Mouse (Mus musculus): Measurements from ENCODE around the gene Tmem140. TPM values are rescaled to one million over a fixed set of nuclear protein-coding genes. Genes with fewer than 3 reads are reported as not detected.

Tmem140 gene
- 1.3 and 1.6 TPM in 2 replicates for polyA plus RNA-seq (2014; fragmentation: Nextera tagmentation; extraction: Ambion mirVana)

- no peak for DNase-seq (ENCODE audit: low spot score)
- Histone ChIP-seq H3K4me3 (ENCODE audit: low read depth, low read length) (no peak within 1 kb of the TSS), H3K27me3 (ENCODE audit: control insufficient read depth, insufficient read depth, low read length) (no peaks in the 10 kb centered on the region), H3K36me3 (ENCODE audit: control insufficient read depth, insufficient read depth, low read length) (no peaks in the 10 kb centered on the region), H3K27ac (replicated peaks; ENCODE audit: low read depth, low read length) (no peak within 1 kb of the TSS), H3K9ac (ENCODE audit: low read length) (no peak within 1 kb of the TSS), H3K4me2 (ENCODE audit: low read depth, severe bottlenecking) (no peak within 1 kb of the TSS), H3K4me1 (ENCODE audit: control insufficient read depth, insufficient read depth, low read length) (no peaks in the 10 kb centered on the region; the same call in 1 of the 2 replicates), H3K9me3 (ENCODE audit: control insufficient read depth, low read length) (no peaks in the 10 kb centered on the region)
- 38% methylated on average over 11 of the region's 11 CpGs for WGBS
- ATAC-seq (ENCODE audit: insufficient number of reproducible peaks, low FRiP score, low TSS enrichment, low read depth), result no peak
Measured at GRCm38 (mm10) chr6:34862791-34863403, at the start of gene Tmem140. Gene Tmem140, plus strand, starts transcription at chr6:34863146.

GRCm38 (mm10) chr6:34824406-34824805 is 38.5 kb upstream of the Tmem140 start:
- Histone ChIP-seq H3K4me2 (ENCODE audit: low read depth, severe bottlenecking) (no peak overlapping the region), H3K9ac (ENCODE audit: low read length) (no peak overlapping the region), H3K4me3 (ENCODE audit: low read depth, low read length) (no peak overlapping the region), H3K36me3 (ENCODE audit: control insufficient read depth, insufficient read depth, low read length) (no peaks in the 10 kb centered on the region), H3K27ac (replicated peaks; ENCODE audit: low read depth, low read length) (no peak overlapping the region), H3K4me1 (ENCODE audit: control insufficient read depth, insufficient read depth, low read length) (no peaks in the 10 kb centered on the region), H3K27me3 (ENCODE audit: control insufficient read depth, insufficient read depth, low read length) (no peaks in the 10 kb centered on the region), H3K9me3 (ENCODE audit: control insufficient read depth, low read length) (no peaks in the 10 kb centered on the region)
- DNase-seq (ENCODE audit: low spot score) (no peak), ATAC-seq (ENCODE audit: insufficient number of reproducible peaks, low FRiP score, low TSS enrichment, low read depth) (no peak)

GRCm38 (mm10) chr6:34832352-34832751 is 30.6 kb upstream of the Tmem140 start:
- ATAC-seq (ENCODE audit: insufficient number of reproducible peaks, low FRiP score, low TSS enrichment, low read depth), result no peak
- H3K36me3 ChIP-seq (ENCODE audit: control insufficient read depth, insufficient read depth, low read length), result no peaks in the 10 kb centered on the region
- H3K27me3 ChIP-seq (ENCODE audit: control insufficient read depth, insufficient read depth, low read length), result no peaks in the 10 kb centered on the region
- H3K9ac ChIP-seq (ENCODE audit: low read length), result no peak overlapping the region
- no peak overlapping the region for H3K4me2 ChIP-seq (ENCODE audit: low read depth, severe bottlenecking)
- no peaks in the 10 kb centered on the region for H3K4me1 ChIP-seq (ENCODE audit: control insufficient read depth, insufficient read depth, low read length)
- no peaks in the 10 kb centered on the region for H3K9me3 ChIP-seq (ENCODE audit: control insufficient read depth, low read length)
- 96% methylated on average over 5 of the region's 5 CpGs for WGBS
- no peak overlapping the region for H3K27ac ChIP-seq (replicated peaks; ENCODE audit: low read depth, low read length)
- H3K4me3 ChIP-seq (ENCODE audit: low read depth, low read length), result no peak overlapping the region
- DNase-seq (ENCODE audit: low spot score), result no peak

GRCm38 (mm10) chr6:34861546-34862053 is 1.3 kb upstream of the Tmem140 start:
- Histone ChIP-seq H3K4me2 (ENCODE audit: low read depth, severe bottlenecking) (no peak overlapping the region), H3K36me3 (ENCODE audit: control insufficient read depth, insufficient read depth, low read length) (no peaks in the 10 kb centered on the region), H3K4me3 (ENCODE audit: low read depth, low read length) (no peak overlapping the region), H3K27me3 (ENCODE audit: control insufficient read depth, insufficient read depth, low read length) (no peaks in the 10 kb centered on the region), H3K27ac (replicated peaks; ENCODE audit: low read depth, low read length) (no peak overlapping the region), H3K4me1 (ENCODE audit: control insufficient read depth, insufficient read depth, low read length) (no peaks in the 10 kb centered on the region; the same call in 1 of the 2 replicates), H3K9ac (ENCODE audit: low read length) (no peak overlapping the region), H3K9me3 (ENCODE audit: control insufficient read depth, low read length) (no peaks in the 10 kb centered on the region)
- WGBS, result 93% methylated on average over 11 of the region's 11 CpGs
- DNase-seq (ENCODE audit: low spot score), result no peak
- no peak for ATAC-seq (ENCODE audit: insufficient number of reproducible peaks, low FRiP score, low TSS enrichment, low read depth)

GRCm38 (mm10) chr6:34862381-34862780 is 565 bp upstream of the Tmem140 start:
- Histone ChIP-seq H3K27me3 (ENCODE audit: control insufficient read depth, insufficient read depth, low read length) (no peaks in the 10 kb centered on the region), H3K9me3 (ENCODE audit: control insufficient read depth, low read length) (no peaks in the 10 kb centered on the region), H3K4me2 (ENCODE audit: low read depth, severe bottlenecking) (no peak overlapping the region), H3K27ac (replicated peaks; ENCODE audit: low read depth, low read length) (no peak overlapping the region), H3K9ac (ENCODE audit: low read length) (no peak overlapping the region), H3K36me3 (ENCODE audit: control insufficient read depth, insufficient read depth, low read length) (no peaks in the 10 kb centered on the region), H3K4me3 (ENCODE audit: low read depth, low read length) (no peak overlapping the region), H3K4me1 (ENCODE audit: control insufficient read depth, insufficient read depth, low read length) (no peaks in the 10 kb centered on the region; the same call in 1 of the 2 replicates)
- 92% methylated on average over 6 of the region's 6 CpGs for WGBS
- ATAC-seq (ENCODE audit: insufficient number of reproducible peaks, low FRiP score, low TSS enrichment, low read depth) (no peak), DNase-seq (ENCODE audit: low spot score) (no peak)

- H3K27me3 ChIP-seq (ENCODE audit: control insufficient read depth, insufficient read depth, low read length), result no peaks in the 10 kb centered on the region
- no peak overlapping the region for H3K4me3 ChIP-seq (ENCODE audit: low read depth, low read length)
- H3K9me3 ChIP-seq (ENCODE audit: control insufficient read depth, low read length), result no peaks in the 10 kb centered on the region
- H3K4me1 ChIP-seq (ENCODE audit: control insufficient read depth, insufficient read depth, low read length), result no peaks in the 10 kb centered on the region; the same call in 1 of the 2 replicates
- H3K36me3 ChIP-seq (ENCODE audit: control insufficient read depth, insufficient read depth, low read length), result no peaks in the 10 kb centered on the region
- H3K4me2 ChIP-seq (ENCODE audit: low read depth, severe bottlenecking), result no peak overlapping the region
- DNase-seq (ENCODE audit: low spot score) (no peak), ATAC-seq (ENCODE audit: insufficient number of reproducible peaks, low FRiP score, low TSS enrichment, low read depth) (no peak)
- 71% methylated on average over 9 of the region's 9 CpGs for WGBS
- H3K27ac ChIP-seq (replicated peaks; ENCODE audit: low read depth, low read length), result no peak overlapping the region
- no peak overlapping the region; the same call in 1 of the 2 replicates for H3K9ac ChIP-seq (ENCODE audit: low read length)
Measured at GRCm38 (mm10) chr6:34863786-34864514, 1.0 kb downstream of the Tmem140 start.

GRCm38 (mm10) chr6:34865213-34865612 is 2.3 kb downstream of the Tmem140 start:
- ATAC-seq (ENCODE audit: insufficient number of reproducible peaks, low FRiP score, low TSS enrichment, low read depth), result no peak
- no peak overlapping the region for H3K9ac ChIP-seq (ENCODE audit: low read length)
- no peak for DNase-seq (ENCODE audit: low spot score)
- H3K4me2 ChIP-seq (ENCODE audit: low read depth, severe bottlenecking), result no peak overlapping the region
- H3K4me3 ChIP-seq (ENCODE audit: low read depth, low read length), result no peak overlapping the region
- no peak overlapping the region for H3K27ac ChIP-seq (replicated peaks; ENCODE audit: low read depth, low read length)
- no peaks in the 10 kb centered on the region for H3K27me3 ChIP-seq (ENCODE audit: control insufficient read depth, insufficient read depth, low read length)
- no peaks in the 10 kb centered on the region; the same call in 1 of the 2 replicates for H3K4me1 ChIP-seq (ENCODE audit: control insufficient read depth, insufficient read depth, low read length)
- no peaks in the 10 kb centered on the region for H3K36me3 ChIP-seq (ENCODE audit: control insufficient read depth, insufficient read depth, low read length)
- H3K9me3 ChIP-seq (ENCODE audit: control insufficient read depth, low read length), result no peaks in the 10 kb centered on the region
- WGBS, result 60% methylated on average over 5 of the region's 5 CpGs

- H3K36me3 ChIP-seq (ENCODE audit: control insufficient read depth, insufficient read depth, low read length), result no peaks in the 10 kb centered on the region
- no peaks in the 10 kb centered on the region for H3K27me3 ChIP-seq (ENCODE audit: control insufficient read depth, insufficient read depth, low read length)
- 65% methylated on average over 7 of the region's 7 CpGs for WGBS
- H3K4me2 ChIP-seq (ENCODE audit: low read depth, severe bottlenecking), result no peak overlapping the region
- DNase-seq (ENCODE audit: low spot score), result no peak
- H3K4me1 ChIP-seq (ENCODE audit: control insufficient read depth, insufficient read depth, low read length), result no peaks in the 10 kb centered on the region; the same call in 1 of the 2 replicates
- H3K9me3 ChIP-seq (ENCODE audit: control insufficient read depth, low read length), result no peaks in the 10 kb centered on the region
- H3K9ac ChIP-seq (ENCODE audit: low read length), result no peak overlapping the region
- no peak for ATAC-seq (ENCODE audit: insufficient number of reproducible peaks, low FRiP score, low TSS enrichment, low read depth)
- H3K27ac ChIP-seq (replicated peaks; ENCODE audit: low read depth, low read length), result no peak overlapping the region
- no peak overlapping the region for H3K4me3 ChIP-seq (ENCODE audit: low read depth, low read length)
Measured at GRCm38 (mm10) chr6:34865711-34866593, 3.0 kb downstream of the Tmem140 start.

Measured in limb, embryonic 11.5 days (tissue).